Mouse (Mus musculus): Measurements from ENCODE around the gene Ttc24. TPM values are rescaled to one million over a fixed set of nuclear protein-coding genes. Genes with fewer than 3 reads are reported as not detected.

Gene Ttc24
- polyA plus RNA-seq, 1 experiment from 2014 or later, result not detected

GRCm38 (mm10) chr3:88082663-88083062 is 4.6 kb upstream of the Ttc24 start:
- Histone ChIP-seq H3K4me1 (replicated peaks; ENCODE audit: control insufficient read depth, insufficient read depth, low read length) (0 out of 2 replicates have a peak, but pooled peaks cover 4% of the 10 kb centered on the region), H3K36me3 (ENCODE audit: control insufficient read depth, insufficient read depth) (peaks cover 6% of the 10 kb centered on the region), H3K4me3 (ENCODE audit: low read depth, low read length) (peak overlapping the region; percentile 63), H3K9ac (ENCODE audit: low read depth, low read length) (no peak overlapping the region), H3K9me3 (ENCODE audit: control insufficient read depth) (no peaks in the 10 kb centered on the region), H3K27me3 (replicated peaks; ENCODE audit: control insufficient read depth, insufficient read depth, low read length) (0 out of 2 replicates have a peak, but pooled peaks cover under 1% of the 10 kb centered on the region), H3K27ac (ENCODE audit: low read depth, low read length) (no peak overlapping the region), H3K4me2 (replicated peaks; ENCODE audit: low read depth) (peak overlapping the region; percentile 91)
- no peak for ATAC-seq
- TF ChIP-seq CTCF (IDR thresholded peaks at IDR 0.05; ENCODE audit: low read depth), result no peak
- WGBS, result 1% methylated on average over 4 of the region's 4 CpGs

- H3K4me3 ChIP-seq (ENCODE audit: low read depth, low read length), result peak overlapping the region; percentile 63
- H3K27me3 ChIP-seq (replicated peaks; ENCODE audit: control insufficient read depth, insufficient read depth, low read length), result 0 out of 2 replicates have a peak, but pooled peaks cover 3% of the 10 kb centered on the region
- peak overlapping the region; percentile 40 for H3K9ac ChIP-seq (ENCODE audit: low read depth, low read length)
- 0 out of 2 replicates have a peak, but pooled peaks have one; percentile 11 for ATAC-seq
- no peaks in the 10 kb centered on the region for H3K9me3 ChIP-seq (ENCODE audit: control insufficient read depth)
- peak overlapping the region; percentile 91 for H3K4me2 ChIP-seq (replicated peaks; ENCODE audit: low read depth)
- WGBS, result 1% methylated on average over 13 of the region's 13 CpGs
- H3K27ac ChIP-seq (ENCODE audit: low read depth, low read length), result no peak overlapping the region
- H3K4me1 ChIP-seq (replicated peaks; ENCODE audit: control insufficient read depth, insufficient read depth, low read length), result 0 out of 2 replicates have a peak, but pooled peaks cover 4% of the 10 kb centered on the region
- H3K36me3 ChIP-seq (ENCODE audit: control insufficient read depth, insufficient read depth), result peaks cover 6% of the 10 kb centered on the region
- TF ChIP-seq CTCF (IDR thresholded peaks at IDR 0.05; ENCODE audit: low read depth), result no peak
These were observed 4.1 kb upstream of the Ttc24 start for GRCm38 (mm10) chr3:88082224-88082618.

- Histone ChIP-seq H3K4me3 (ENCODE audit: low read depth, low read length) (peak within 1 kb of the TSS; percentile 63), H3K27me3 (replicated peaks; ENCODE audit: control insufficient read depth, insufficient read depth, low read length) (0 out of 2 replicates have a peak, but pooled peaks cover 3% of the 10 kb centered on the region), H3K4me1 (replicated peaks; ENCODE audit: control insufficient read depth, insufficient read depth, low read length) (0 out of 2 replicates have a peak, but pooled peaks cover 4% of the 10 kb centered on the region), H3K4me2 (replicated peaks; ENCODE audit: low read depth) (peak within 1 kb of the TSS; percentile 91), H3K27ac (ENCODE audit: low read depth, low read length) (no peak within 1 kb of the TSS), H3K36me3 (ENCODE audit: control insufficient read depth, insufficient read depth) (peaks cover 6% of the 10 kb centered on the region), H3K9me3 (ENCODE audit: control insufficient read depth) (no peaks in the 10 kb centered on the region), H3K9ac (ENCODE audit: low read depth, low read length) (peak within 1 kb of the TSS; percentile 40)
- ATAC-seq, result peak; percentile 79
- TF ChIP-seq CTCF (IDR thresholded peaks at IDR 0.05; ENCODE audit: low read depth), result 0 out of 2 replicates have a peak, but pooled peaks have one; percentile 25
- WGBS, result 21% methylated on average over 33 of the region's 33 CpGs
These were observed 3.5 kb upstream of the Ttc24 start, which contains the start of gene Iqgap3 for GRCm38 (mm10) chr3:88081345-88082223. Iqgap3 (plus strand) TSS chr3:88081971.

- no peak overlapping the region for H3K27ac ChIP-seq (ENCODE audit: low read depth, low read length)
- no peak overlapping the region for H3K4me3 ChIP-seq (ENCODE audit: low read depth, low read length)
- 42% methylated on average over 8 of the region's 8 CpGs for WGBS
- H3K4me1 ChIP-seq (replicated peaks; ENCODE audit: control insufficient read depth, insufficient read depth, low read length), result 0 out of 2 replicates have a peak, but pooled peaks cover 3% of the 10 kb centered on the region
- no peak overlapping the region for H3K4me2 ChIP-seq (replicated peaks; ENCODE audit: low read depth)
- no peak for TF ChIP-seq CTCF (IDR thresholded peaks at IDR 0.05; ENCODE audit: low read depth)
- no peak for ATAC-seq
- H3K9ac ChIP-seq (ENCODE audit: low read depth, low read length), result no peak overlapping the region
- 0 out of 2 replicates have a peak, but pooled peaks cover 3% of the 10 kb centered on the region for H3K27me3 ChIP-seq (replicated peaks; ENCODE audit: control insufficient read depth, insufficient read depth, low read length)
- H3K9me3 ChIP-seq (ENCODE audit: control insufficient read depth), result no peaks in the 10 kb centered on the region
- no peaks in the 10 kb centered on the region for H3K36me3 ChIP-seq (ENCODE audit: control insufficient read depth, insufficient read depth)
These were observed 663 bp downstream of the Ttc24 start for GRCm38 (mm10) chr3:88077441-88077840.

- Histone ChIP-seq H3K27ac (ENCODE audit: low read depth, low read length) (no peak overlapping the region), H3K4me3 (ENCODE audit: low read depth, low read length) (no peak overlapping the region), H3K9me3 (ENCODE audit: control insufficient read depth) (no peaks in the 10 kb centered on the region), H3K36me3 (ENCODE audit: control insufficient read depth, insufficient read depth) (no peaks in the 10 kb centered on the region), H3K9ac (ENCODE audit: low read depth, low read length) (no peak overlapping the region), H3K27me3 (replicated peaks; ENCODE audit: control insufficient read depth, insufficient read depth, low read length) (0 out of 2 replicates have a peak, but pooled peaks cover 3% of the 10 kb centered on the region), H3K4me1 (replicated peaks; ENCODE audit: control insufficient read depth, insufficient read depth, low read length) (no peaks in the 10 kb centered on the region), H3K4me2 (replicated peaks; ENCODE audit: low read depth) (no peak overlapping the region)
- no peak for ATAC-seq
- TF ChIP-seq CTCF (IDR thresholded peaks at IDR 0.05; ENCODE audit: low read depth), result no peak
- WGBS, result 80% methylated on average over 8 of the region's 8 CpGs
These were observed 3.3 kb downstream of the Ttc24 start for GRCm38 (mm10) chr3:88074766-88075165.

GRCm38 (mm10) chr3:88074351-88074750 is 3.8 kb downstream of the Ttc24 start:
- no peak for TF ChIP-seq CTCF (IDR thresholded peaks at IDR 0.05; ENCODE audit: low read depth)
- Histone ChIP-seq H3K4me2 (replicated peaks; ENCODE audit: low read depth) (no peak overlapping the region), H3K27me3 (replicated peaks; ENCODE audit: control insufficient read depth, insufficient read depth, low read length) (0 out of 2 replicates have a peak, but pooled peaks cover 3% of the 10 kb centered on the region), H3K9me3 (ENCODE audit: control insufficient read depth) (no peaks in the 10 kb centered on the region), H3K4me3 (ENCODE audit: low read depth, low read length) (no peak overlapping the region), H3K9ac (ENCODE audit: low read depth, low read length) (no peak overlapping the region), H3K4me1 (replicated peaks; ENCODE audit: control insufficient read depth, insufficient read depth, low read length) (no peaks in the 10 kb centered on the region), H3K36me3 (ENCODE audit: control insufficient read depth, insufficient read depth) (no peaks in the 10 kb centered on the region), H3K27ac (ENCODE audit: low read depth, low read length) (no peak overlapping the region)
- ATAC-seq, result no peak
- WGBS, result 72% methylated on average over 2 of the region's 2 CpGs
